Mouse (Mus musculus) limb, embryonic 14.5 days (tissue): Measurements from ENCODE around the gene Casp3. TPM values are rescaled to one million over a fixed set of nuclear protein-coding genes. Genes with fewer than 3 reads are reported as not detected.

Experiments used
- ATAC-seq: fragments of 200-750 bp; cut with Nextera tagmentation; 2 replicates; pipeline ENCODE4 v1.8.0; 2017; ENCODE audit warnings: low read depth, moderate number of reproducible peaks, moderate TSS enrichment; ENCODE audit not compliant: low FRiP score
- DNase-seq: peaks from one replicate; pipeline ENCODE4 v3.0.0-alpha.2; 2015; ENCODE audit warnings: low spot score
- H3K27ac ChIP-seq: fragments of 300-500 bp; sonication (generic); replicated peaks from 2 replicates; pipeline ENCODE4 v1.5.1; 2014; ENCODE audit warnings: low read depth, mild to moderate bottlenecking, low read length, moderate library complexity, mixed read lengths
- H3K27me3 ChIP-seq: fragments of 300-500 bp; sonication (generic); 2 replicates; pipeline ENCODE4 v1.6.1; 2014; ENCODE audit warnings: low read length, mixed read lengths; ENCODE audit not compliant: control insufficient read depth, insufficient read depth
- H3K36me3 ChIP-seq: fragments of 300-500 bp; sonication (generic); 2 replicates; pipeline ENCODE4 v1.6.1; 2014; ENCODE audit warnings: mild to moderate bottlenecking, low read length, moderate library complexity, mixed read lengths; ENCODE audit not compliant: control insufficient read depth, insufficient read depth
- H3K4me1 ChIP-seq: fragments of 300-500 bp; sonication (generic); 2 replicates; pipeline ENCODE4 v1.6.1; 2014; ENCODE audit warnings: antibody characterized with exemption, low read length, mixed read lengths; ENCODE audit not compliant: control insufficient read depth, insufficient read depth
- H3K4me2 ChIP-seq: fragments of 300-500 bp; sonication (generic); replicated peaks from 2 replicates; pipeline ENCODE4 v1.6.1; 2014; ENCODE audit warnings: low read depth, mild to moderate bottlenecking, low read length, moderate library complexity; ENCODE audit not compliant: severe bottlenecking
- H3K4me3 ChIP-seq: fragments of 300-500 bp; sonication (generic); replicated peaks from 2 replicates; pipeline ENCODE4 v1.5.1; 2014; ENCODE audit warnings: low read length
- H3K9ac ChIP-seq: fragments of 300-500 bp; sonication (generic); 2 replicates; pipeline ENCODE4 v1.6.1; 2014; ENCODE audit warnings: mild to moderate bottlenecking, low read depth, low read length, moderate library complexity; ENCODE audit not compliant: severe bottlenecking
- H3K9me3 ChIP-seq: fragments of 300-500 bp; sonication (generic); 2 replicates; pipeline ENCODE4 v1.6.1; 2016; ENCODE audit warnings: low read length; ENCODE audit not compliant: control insufficient read depth
- POLR2A ChIP-seq: fragments of 200-500 bp; IDR thresholded peaks from 2 replicates; pipeline ENCODE4 v1.8.0; 2012; ENCODE audit warnings: inconsistent platforms, mild to moderate bottlenecking, moderate library complexity, borderline replicate concordance; ENCODE audit not compliant: insufficient read depth, insufficient read length; ENCODE audit errors: extremely low read depth
- WGBS: fragments of 180-500 bp; shearing (Covaris S2); extraction: QIAGEN DNeasy Blood & Tissue Kit; methylation state at CpG from one replicate; pipeline ENCODE4 v1.1.7; 2014; 5-methylcytosine and 5-hydroxymethylcytosine counted together
- polyA plus RNA-seq, 2 experiments: library from polyadenylated mRNA; depleted of rRNA in 1 of 2; stranded (reverse) in 1 of 2; unstranded in 1 of 2; fragments of >200 nt; fragmentation: Nextera tagmentation in 1 of 2; extraction: Ambion mirVana in 1 of 2; gene quantifications; 2 replicates each; pipeline versions ENCODE4 v1.2.1 to v1.2.3; 2012 to 2014

Casp3 gene
- polyA plus RNA-seq (2012; rRNA removed) (47.5 and 54.0 TPM in 2 replicates), polyA plus RNA-seq (2014; fragmentation: Nextera tagmentation; extraction: Ambion mirVana) (71.3 and 72.1 TPM in 2 replicates)

- H3K9ac ChIP-seq = peak within 1 kb of the TSS; percentile 90
- H3K4me3 ChIP-seq = peak within 1 kb of the TSS; percentile 83
- peaks cover 25% of the 10 kb centered on the region for H3K4me1 ChIP-seq
- no peaks in the 10 kb centered on the region for H3K9me3 ChIP-seq
- TF ChIP-seq POLR2A = peak; percentile 90; the same call in 1 of the 2 replicates
- DNase-seq = peak; percentile 95
- peak within 1 kb of the TSS; percentile 78 for H3K4me2 ChIP-seq
- 1% methylated on average over 50 of the region's 54 CpGs for WGBS
- no peaks in the 10 kb centered on the region for H3K36me3 ChIP-seq
- H3K27me3 ChIP-seq = no peaks in the 10 kb centered on the region
- ATAC-seq = peak; percentile 95
- peak within 1 kb of the TSS; percentile 91 for H3K27ac ChIP-seq
These were observed at the start of gene Casp3, which contains the start of gene Primpol for GRCm38 (mm10) chr8:46616879-46617689. Gene Casp3 (plus strand): TSS chr8:46617291. Gene Primpol (minus strand): TSS chr8:46617212.

- DNase-seq (no peak), ATAC-seq (no peak)
- H3K36me3 ChIP-seq = peaks cover 8% of the 10 kb centered on the region
- WGBS = 72% methylated on average over 8 of the region's 8 CpGs
- no peaks in the 10 kb centered on the region for H3K9me3 ChIP-seq
- no peak for TF ChIP-seq POLR2A
- no peak overlapping the region for H3K4me2 ChIP-seq
- H3K4me1 ChIP-seq = no peaks in the 10 kb centered on the region
- no peak overlapping the region for H3K27ac ChIP-seq
- no peaks in the 10 kb centered on the region for H3K27me3 ChIP-seq
- no peak overlapping the region for H3K9ac ChIP-seq
- H3K4me3 ChIP-seq = no peak overlapping the region
These were observed 49.1 kb upstream of the Casp3 start for GRCm38 (mm10) chr8:46567946-46568345.

- Histone ChIP-seq H3K4me2 (no peak overlapping the region), H3K9ac (no peak overlapping the region), H3K4me3 (no peak overlapping the region), H3K9me3 (no peaks in the 10 kb centered on the region), H3K27ac (no peak overlapping the region), H3K4me1 (no peaks in the 10 kb centered on the region), H3K27me3 (no peaks in the 10 kb centered on the region), H3K36me3 (peaks cover 9% of the 10 kb centered on the region)
- no peak for ATAC-seq
- WGBS = 76% methylated on average over 2 of the region's 2 CpGs
- no peak for TF ChIP-seq POLR2A
- DNase-seq = no peak
These were observed 48.1 kb upstream of the Casp3 start for GRCm38 (mm10) chr8:46568942-46569341.

GRCm38 (mm10) chr8:46569659-46570441 lies 47.2 kb upstream of the Casp3 start:
- Histone ChIP-seq H3K4me2 (no peak overlapping the region), H3K4me3 (no peak overlapping the region), H3K27me3 (no peaks in the 10 kb centered on the region), H3K9me3 (no peaks in the 10 kb centered on the region), H3K4me1 (no peaks in the 10 kb centered on the region), H3K36me3 (peaks cover 12% of the 10 kb centered on the region), H3K27ac (no peak overlapping the region), H3K9ac (no peak overlapping the region)
- TF ChIP-seq POLR2A = no peak
- WGBS = 86% methylated on average over 19 of the region's 19 CpGs
- ATAC-seq (no peak), DNase-seq (no peak)

GRCm38 (mm10) chr8:46570673-46571072 lies 46.4 kb upstream of the Casp3 start:
- Histone ChIP-seq H3K4me2 (no peak overlapping the region), H3K36me3 (peaks cover 19% of the 10 kb centered on the region), H3K9ac (no peak overlapping the region), H3K4me3 (no peak overlapping the region), H3K4me1 (no peaks in the 10 kb centered on the region), H3K9me3 (no peaks in the 10 kb centered on the region), H3K27me3 (no peaks in the 10 kb centered on the region), H3K27ac (no peak overlapping the region)
- ATAC-seq (peak; percentile 68; the same call in 1 of the 2 replicates), DNase-seq (peak; percentile 31)
- TF ChIP-seq POLR2A = no peak
- WGBS = 87% methylated on average over 7 of the region's 14 CpGs
